Mouse (Mus musculus) ES-Bruce4 (cell line): ENCODE results near the gene Cntn5.

Experiments
- CTCF ChIP-seq: IDR thresholded peaks from one replicate; pipeline ENCODE4 v1.8.1; 2011; ENCODE audit warnings: low read depth, low read length
- EP300 ChIP-seq: IDR thresholded peaks from 2 replicates; pipeline ENCODE4 v1.6.1; 2011; ENCODE audit warnings: low read depth, low read length; ENCODE audit not compliant: insufficient read depth
- POLR2A ChIP-seq: IDR thresholded peaks from one replicate; pipeline ENCODE4 v1.8.1; 2011; ENCODE audit warnings: low read length; ENCODE audit not compliant: insufficient read depth

GRCm38 (mm10) chr9:9830231-9830630, 1074.3 kb downstream of the Cntn5 start:
- TF ChIP-seq CTCF, result no peak
- TF ChIP-seq POLR2A, result no peak
- no peak for TF ChIP-seq EP300
